ENCODE assay signal across 9 mouse cellular contexts in genomic region chr5:117780681-117781080, GRCm38 (mm10). TPM values are rescaled to one million over a fixed set of nuclear protein-coding genes. Genes with fewer than 3 reads are reported as not detected.
A peak's percentile ranks its signal among the peaks of the same experiment; 100 is the strongest.
DNase-seq lines count a peak whose midpoint lies in the region; ATAC-seq and TF ChIP-seq lines count a peak whose summit lies in the region.
"Had no signal": no experiment of that assay in that cellular context is flagged by ENCODE, and none has a peak within 500 bp of the region (broad histone marks: within the 10 kb centered on the region; RNA-seq: fewer than 3 reads in every experiment).

Nos1 (plus strand) TSS chr5:117781032.

- peak; percentile 38; the same call in 1 of the 2 replicates for ATAC-seq in midbrain, embryonic 12.5 days (ENCODE audit: low FRiP score, low read depth)
- no peak for ATAC-seq in midbrain, embryonic 15.5 days (replicated peaks)
- ATAC-seq in stomach, postnatal 0 days (ENCODE audit: low FRiP score, low TSS enrichment): peak; percentile 15; the same call in 1 of the 2 replicates
- ATAC-seq in megakaryocyte progenitor cell, adult 5-6 weeks (replicated peaks; ENCODE audit: poor library complexity): no peak

- H3K27me3 ChIP-seq in midbrain, embryonic 12.5 days: no peaks in the 10 kb centered on the region
- no peaks in the 10 kb centered on the region for H3K27me3 ChIP-seq in midbrain, embryonic 15.5 days (replicated peaks)
- H3K27me3 ChIP-seq in stomach, postnatal 0 days (ENCODE audit: control insufficient read depth, insufficient read depth, low read length): no peaks in the 10 kb centered on the region

- TF ChIP-seq CTCF in stomach, postnatal 0 days (IDR thresholded peaks at IDR 0.05; ENCODE audit: low read depth): no peak

- WGBS in midbrain, embryonic 12.5 days: 19% methylated on average over 10 of the region's 10 CpGs
- WGBS in midbrain, embryonic 15.5 days: 26% methylated on average over 10 of the region's 10 CpGs
- WGBS in stomach, postnatal 0 days: 35% methylated on average over 9 of the region's 10 CpGs

- no peak within 1 kb of the TSS for H3K4me3 ChIP-seq in midbrain, embryonic 12.5 days
- no peak within 1 kb of the TSS for H3K4me3 ChIP-seq in midbrain, embryonic 15.5 days
- H3K4me3 ChIP-seq in stomach, postnatal 0 days (ENCODE audit: low read depth, low read length): no peak within 1 kb of the TSS

- H3K36me3 ChIP-seq in midbrain, embryonic 12.5 days: no peaks in the 10 kb centered on the region
- H3K36me3 ChIP-seq in midbrain, embryonic 15.5 days (replicated peaks): no peaks in the 10 kb centered on the region
- no peaks in the 10 kb centered on the region for H3K36me3 ChIP-seq in stomach, postnatal 0 days (ENCODE audit: control insufficient read depth, insufficient read depth, low read length)

- no peak within 1 kb of the TSS for H3K27ac ChIP-seq in midbrain, embryonic 12.5 days (replicated peaks)
- no peak within 1 kb of the TSS for H3K27ac ChIP-seq in midbrain, embryonic 15.5 days
- H3K27ac ChIP-seq in stomach, postnatal 0 days (replicated peaks): no peak within 1 kb of the TSS

- TF ChIP-seq EP300 in stomach, postnatal 0 days (optimal IDR thresholded peaks at IDR 0.05): no peak

- peak; percentile 82 for DNase-seq in gastrocnemius, postnatal 25 days
- DNase-seq in layer of hippocampus, postnatal 10 days (ENCODE audit: low spot score in 2 of 2): no peak
- peak; percentile 19 for DNase-seq in stomach, postnatal 0 days (ENCODE audit: low spot score)
- no peak for DNase-seq in adrenal gland, adult 2 months
- no peak for DNase-seq in cerebellum, postnatal 25 days
- DNase-seq: spleen, adult 18-20 months had no signal

- peaks cover 6% of the 10 kb centered on the region; the same call in 1 of the 2 replicates for H3K4me1 ChIP-seq in midbrain, embryonic 12.5 days
- H3K4me1 ChIP-seq in midbrain, embryonic 15.5 days: peaks cover 6% of the 10 kb centered on the region; the same call in 1 of the 2 replicates
- H3K4me1 ChIP-seq in stomach, postnatal 0 days (replicated peaks; ENCODE audit: control insufficient read depth, insufficient read depth): no peaks in the 10 kb centered on the region

- H3K9me3 ChIP-seq in midbrain, embryonic 12.5 days: no peaks in the 10 kb centered on the region
- no peaks in the 10 kb centered on the region for H3K9me3 ChIP-seq in midbrain, embryonic 15.5 days
- H3K9me3 ChIP-seq in stomach, postnatal 0 days (ENCODE audit: control insufficient read depth, low read length): no peaks in the 10 kb centered on the region

- H3K9ac ChIP-seq in midbrain, embryonic 12.5 days (replicated peaks): no peak within 1 kb of the TSS
- no peak within 1 kb of the TSS for H3K9ac ChIP-seq in midbrain, embryonic 15.5 days
- H3K9ac ChIP-seq in stomach, postnatal 0 days (ENCODE audit: low read length): no peak within 1 kb of the TSS

- H3K4me2 ChIP-seq in midbrain, embryonic 12.5 days (replicated peaks): no peak within 1 kb of the TSS
- no peak within 1 kb of the TSS for H3K4me2 ChIP-seq in midbrain, embryonic 15.5 days
- no peak within 1 kb of the TSS for H3K4me2 ChIP-seq in stomach, postnatal 0 days (replicated peaks; ENCODE audit: low read depth)

RNA-seq across cellular contexts. Expression of gene Nos1, which starts in this region (rescaled TPM):
- polyA plus RNA-seq in midbrain, embryonic 12.5 days (2016; fragmentation: Nextera tagmentation; extraction: Ambion mirVana): 0.41 and 0.59 TPM in 2 replicates
- 2.7 and 3.4 TPM in 2 replicates for polyA plus RNA-seq in midbrain, embryonic 15.5 days (2015; fragmentation: Nextera tagmentation; extraction: Ambion mirVana)
- total RNA-seq in gastrocnemius, postnatal 25 days (2021): 10 to 100 TPM; 28.5 to 39.3 TPM
- 10 to 100 TPM; 30.4 to 31.3 TPM for total RNA-seq in layer of hippocampus, postnatal 10 days (2021)
- 1.2 TPM in 2 replicates for polyA plus RNA-seq in stomach, postnatal 0 days (2015; fragmentation: Nextera tagmentation; extraction: Ambion mirVana)
- total RNA-seq in megakaryocyte progenitor cell, adult 5-6 weeks (2015): not detected in 2 replicates
- 0.04 TPM in 1 of 2 replicates, not detected in the other for total RNA-seq in megakaryocyte progenitor cell, adult 5-6 weeks (2017)
- under 1 TPM; 0.24 to 0.35 TPM for total RNA-seq in adrenal gland, adult 2 months (2021)
- 0.13 and 0.20 TPM in 2 replicates for polyA plus RNA-seq in adrenal gland, adult 2 months (2012; rRNA removed)

Comparison
In these comparisons a context has a peak if more than half of its experiments do, and no peak if none do; other contexts are left out.
1. RNA of gene Nos1 (total RNA-seq): 28.5 to 39.3 TPM in gastrocnemius, postnatal 25 days and 30.4 to 31.3 TPM in layer of hippocampus, postnatal 10 days; 0.24 to 0.35 TPM in adrenal gland, adult 2 months and 0.04 TPM in megakaryocyte progenitor cell, adult 5-6 weeks; every median in the first group is over 10 times any median in the second.
2. Peak in ATAC-seq in midbrain, embryonic 12.5 days; RNA of the gene not detected or under 1 TPM.
3. DNase-seq: peak in gastrocnemius, postnatal 25 days (single experiment) and stomach, postnatal 0 days (single experiment); none in layer of hippocampus, postnatal 10 days (0 of 2), adrenal gland, adult 2 months (single experiment) and cerebellum, postnatal 25 days (0 of 2).